Mouse (Mus musculus): ENCODE data around the gene Lef1. TPM values are rescaled to one million over a fixed set of nuclear protein-coding genes. Genes with fewer than 3 reads are reported as not detected.

Gene Lef1
- total RNA-seq, 2 experiments from 2014 or later: 10.8 to 12.9 TPM

- no peak for DNase-seq (ENCODE audit: low spot score in 2 of 2)
Measured at GRCm38 (mm10) chr3:131247447-131247846, 137.2 kb downstream of the Lef1 start.

- no peak for DNase-seq (ENCODE audit: low spot score in 2 of 2)
Measured at GRCm38 (mm10) chr3:131247851-131248250, 137.6 kb downstream of the Lef1 start.

- no peak for DNase-seq (ENCODE audit: low spot score in 2 of 2)
Measured at GRCm38 (mm10) chr3:131248444-131248843, 138.2 kb downstream of the Lef1 start.

- DNase-seq (ENCODE audit: low spot score in 2 of 2): no peak
Measured at GRCm38 (mm10) chr3:131250283-131250682, 140.0 kb downstream of the Lef1 start.

GRCm38 (mm10) chr3:131250978-131251377 lies 140.7 kb downstream of the Lef1 start:
- DNase-seq (ENCODE audit: low spot score in 2 of 2): no peak

- DNase-seq (ENCODE audit: low spot score in 2 of 2): no peak
Measured at GRCm38 (mm10) chr3:131251601-131252000, 141.3 kb downstream of the Lef1 start.

- no peak for DNase-seq (ENCODE audit: low spot score in 2 of 2)
Measured at GRCm38 (mm10) chr3:131254991-131255390, 144.7 kb downstream of the Lef1 start.

GRCm38 (mm10) chr3:131255399-131255981 lies 145.2 kb downstream of the Lef1 start:
- no peak for DNase-seq (ENCODE audit: low spot score in 2 of 2)

- DNase-seq (ENCODE audit: low spot score in 2 of 2): no peak
Measured at GRCm38 (mm10) chr3:131258921-131259320, 148.7 kb downstream of the Lef1 start.

- no peak for DNase-seq (ENCODE audit: low spot score in 2 of 2)
Measured at GRCm38 (mm10) chr3:131259392-131259965, 149.2 kb downstream of the Lef1 start.

GRCm38 (mm10) chr3:131260418-131260817 lies 150.1 kb downstream of the Lef1 start:
- DNase-seq (ENCODE audit: low spot score in 2 of 2): no peak

- DNase-seq (ENCODE audit: low spot score in 2 of 2): no peak
Measured at GRCm38 (mm10) chr3:131263766-131264486, 153.7 kb downstream of the Lef1 start.

- no peak for DNase-seq (ENCODE audit: low spot score in 2 of 2)
Measured at GRCm38 (mm10) chr3:131265516-131265915, 155.2 kb downstream of the Lef1 start.

GRCm38 (mm10) chr3:131266366-131267050 lies 156.2 kb downstream of the Lef1 start:
- no peak for DNase-seq (ENCODE audit: low spot score in 2 of 2)

- no peak for DNase-seq (ENCODE audit: low spot score in 2 of 2)
Measured at GRCm38 (mm10) chr3:131270381-131270780, 160.1 kb downstream of the Lef1 start.

- DNase-seq (ENCODE audit: low spot score in 2 of 2): peak in 1 of 2 experiments; percentile 40
Measured at GRCm38 (mm10) chr3:131271157-131271556, 160.9 kb downstream of the Lef1 start.

- peak; percentile 65 to 68 for DNase-seq (ENCODE audit: low spot score in 2 of 2)
Measured at GRCm38 (mm10) chr3:131271559-131272373, 161.5 kb downstream of the Lef1 start, which contains the start of gene Hadh. Gene Hadh (minus strand): TSS chr3:131272101.

- DNase-seq (ENCODE audit: low spot score in 2 of 2): no peak
Measured at GRCm38 (mm10) chr3:131272374-131273100, 162.3 kb downstream of the Lef1 start.

Data from adrenal gland, postnatal 4 days (tissue).